Mouse (Mus musculus): ENCODE data around the gene Epb41l1. TPM values are rescaled to one million over a fixed set of nuclear protein-coding genes. Genes with fewer than 3 reads are reported as not detected.

Epb41l1 gene
- polyA plus RNA-seq, 1 experiment: 4.9 TPM

DNA sequence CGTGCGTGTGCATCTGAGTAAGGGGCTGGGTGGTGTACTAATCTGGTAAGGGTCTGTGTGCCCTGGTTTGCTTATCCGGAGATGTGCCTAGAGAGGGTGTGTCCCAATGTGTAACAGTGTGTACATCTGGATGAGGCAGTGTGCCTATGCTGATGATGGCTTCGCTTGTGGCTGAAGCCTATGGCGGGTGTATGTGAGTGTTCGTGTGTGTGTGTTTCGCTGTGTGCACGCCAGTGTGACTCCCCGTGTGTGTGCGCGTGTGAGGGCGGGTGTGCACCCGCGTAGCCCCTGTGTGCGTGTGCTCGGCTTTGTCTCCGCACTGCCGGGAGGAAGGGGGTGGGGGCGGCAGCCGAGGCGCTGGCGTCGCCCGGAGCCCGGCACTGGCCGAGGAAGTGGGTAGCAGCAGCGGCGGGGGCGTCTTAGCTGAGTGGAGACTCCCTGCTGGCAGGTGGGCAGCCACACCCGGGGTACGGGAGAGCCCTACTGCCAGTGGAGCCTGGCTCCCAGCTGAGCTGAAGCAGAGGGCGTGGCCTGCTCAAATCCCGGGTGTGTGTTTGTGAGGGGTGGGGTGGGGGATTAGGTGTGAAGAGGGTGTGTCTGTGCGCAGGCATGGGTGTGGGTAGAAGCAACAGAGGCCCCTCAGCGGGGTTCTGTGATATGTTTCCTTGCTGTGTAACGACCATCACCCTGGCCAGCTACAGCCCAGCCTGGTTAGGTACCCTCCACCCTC lies 837 bp downstream of the Epb41l1 start:
- peak; percentile 49 for DNase-seq
- Histone ChIP-seq H3K27me3 (ENCODE audit: control insufficient read depth, insufficient read depth, low read length) (peaks cover 11% of the 10 kb centered on the region), H3K36me3 (ENCODE audit: control insufficient read depth, insufficient read depth, low read length) (no peaks in the 10 kb centered on the region), H3K27ac (ENCODE audit: control insufficient read depth, insufficient read depth, low read length) (no peak overlapping the region), H3K4me3 (ENCODE audit: control insufficient read depth, insufficient read depth, low read length) (peak overlapping the region; percentile 52), H3K4me1 (replicated peaks; ENCODE audit: control insufficient read depth, insufficient read depth, low read length) (peaks cover 16% of the 10 kb centered on the region)
- WGBS: 2% methylated on average over 36 of the region's 36 CpGs
- no peak for TF ChIP-seq POLR2A (IDR thresholded peaks at IDR 0.05; ENCODE audit: control insufficient read depth, extremely low read depth, insufficient read depth, low read length, poor library complexity)
- no peak for TF ChIP-seq CTCF (IDR thresholded peaks at IDR 0.05; ENCODE audit: borderline replicate concordance, control insufficient read depth, extremely low read depth, insufficient read depth, low read length, poor library complexity)

DNA sequence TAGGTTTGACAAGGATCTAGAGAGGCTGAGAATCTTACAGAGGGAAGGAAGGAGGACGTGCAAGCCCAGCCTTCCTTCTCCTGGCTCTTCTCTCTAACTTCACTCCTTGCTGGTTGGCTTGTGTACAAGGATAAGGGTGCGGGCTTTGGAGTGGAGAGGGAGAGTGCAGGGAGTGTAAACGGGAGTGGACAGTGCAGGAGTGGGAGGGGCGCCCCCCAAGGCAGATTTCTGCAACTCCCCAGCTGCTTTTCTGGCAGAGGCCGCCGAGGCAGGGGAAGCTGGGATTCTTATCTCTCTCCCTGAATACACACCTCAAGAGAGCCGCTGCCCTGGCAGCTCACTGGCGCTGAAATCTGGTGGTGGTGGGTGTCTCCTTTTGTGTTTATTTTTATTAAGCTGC lies 1.9 kb downstream of the Epb41l1 start:
- H3K4me3 ChIP-seq (ENCODE audit: control insufficient read depth, insufficient read depth, low read length): no peak overlapping the region
- H3K27me3 ChIP-seq (ENCODE audit: control insufficient read depth, insufficient read depth, low read length): peaks cover 11% of the 10 kb centered on the region
- no peak for TF ChIP-seq POLR2A (IDR thresholded peaks at IDR 0.05; ENCODE audit: control insufficient read depth, extremely low read depth, insufficient read depth, low read length, poor library complexity)
- TF ChIP-seq CTCF (IDR thresholded peaks at IDR 0.05; ENCODE audit: borderline replicate concordance, control insufficient read depth, extremely low read depth, insufficient read depth, low read length, poor library complexity): no peak
- 33% methylated on average over 7 of the region's 8 CpGs for WGBS
- peaks cover 16% of the 10 kb centered on the region for H3K4me1 ChIP-seq (replicated peaks; ENCODE audit: control insufficient read depth, insufficient read depth, low read length)
- DNase-seq: no peak
- H3K36me3 ChIP-seq (ENCODE audit: control insufficient read depth, insufficient read depth, low read length): no peaks in the 10 kb centered on the region
- H3K27ac ChIP-seq (ENCODE audit: control insufficient read depth, insufficient read depth, low read length): no peak overlapping the region

DNA sequence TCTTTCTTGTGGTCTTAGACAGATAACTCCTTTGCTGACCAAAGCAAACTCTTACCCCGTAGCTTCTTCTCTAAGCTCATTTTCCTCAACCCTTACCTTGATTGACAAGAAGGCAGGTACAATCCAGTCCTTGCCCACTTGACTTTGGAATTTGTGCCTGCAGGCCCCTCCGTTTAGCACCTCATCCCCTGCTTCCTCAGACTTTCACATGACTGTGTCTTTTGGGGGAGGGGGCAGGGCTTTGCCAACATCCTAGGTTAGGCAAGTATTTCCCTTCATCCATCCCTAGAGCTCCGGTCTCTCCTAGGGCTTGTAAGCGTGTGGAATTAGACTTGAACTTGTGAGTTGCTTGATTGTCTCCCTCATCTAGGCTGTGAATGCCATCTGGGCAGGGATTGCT lies 3.0 kb downstream of the Epb41l1 start:
- no peak for DNase-seq
- peaks cover 11% of the 10 kb centered on the region for H3K27me3 ChIP-seq (ENCODE audit: control insufficient read depth, insufficient read depth, low read length)
- H3K36me3 ChIP-seq (ENCODE audit: control insufficient read depth, insufficient read depth, low read length): no peaks in the 10 kb centered on the region
- peaks cover 16% of the 10 kb centered on the region for H3K4me1 ChIP-seq (replicated peaks; ENCODE audit: control insufficient read depth, insufficient read depth, low read length)
- TF ChIP-seq POLR2A (IDR thresholded peaks at IDR 0.05; ENCODE audit: control insufficient read depth, extremely low read depth, insufficient read depth, low read length, poor library complexity) (no peak), CTCF (IDR thresholded peaks at IDR 0.05; ENCODE audit: borderline replicate concordance, control insufficient read depth, extremely low read depth, insufficient read depth, low read length, poor library complexity) (no peak)
- H3K4me3 ChIP-seq (ENCODE audit: control insufficient read depth, insufficient read depth, low read length): no peak overlapping the region
- H3K27ac ChIP-seq (ENCODE audit: control insufficient read depth, insufficient read depth, low read length): no peak overlapping the region
- 95% methylated on average over 4 of the region's 4 CpGs for WGBS

DNA sequence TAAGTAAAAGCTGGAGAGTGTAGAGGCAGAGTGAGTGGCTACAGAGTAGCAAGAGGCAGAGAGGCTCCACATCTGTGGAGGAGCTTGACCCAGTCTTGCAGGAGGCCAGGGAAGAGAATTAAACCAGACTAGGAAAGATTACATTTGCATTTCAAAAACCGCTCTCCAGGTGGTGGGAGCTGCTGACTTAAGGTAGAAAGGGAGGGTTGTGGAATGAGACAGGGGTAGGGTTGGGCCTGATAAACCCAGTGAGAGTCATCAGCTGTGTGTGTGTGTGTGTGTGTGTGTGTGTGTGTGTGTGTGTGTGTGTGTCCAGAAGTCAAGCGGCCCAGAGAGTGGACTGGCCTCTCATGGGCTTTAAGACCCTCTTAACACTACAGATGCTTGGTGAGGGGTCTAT lies 4.9 kb downstream of the Epb41l1 start:
- 83% methylated on average over 2 of the region's 2 CpGs for WGBS
- DNase-seq: no peak
- H3K27ac ChIP-seq (ENCODE audit: control insufficient read depth, insufficient read depth, low read length): no peak overlapping the region
- H3K4me1 ChIP-seq (replicated peaks; ENCODE audit: control insufficient read depth, insufficient read depth, low read length): peaks cover 20% of the 10 kb centered on the region
- no peak overlapping the region for H3K4me3 ChIP-seq (ENCODE audit: control insufficient read depth, insufficient read depth, low read length)
- H3K27me3 ChIP-seq (ENCODE audit: control insufficient read depth, insufficient read depth, low read length): peaks cover 6% of the 10 kb centered on the region; the same call in 1 of the 2 replicates
- TF ChIP-seq CTCF (IDR thresholded peaks at IDR 0.05; ENCODE audit: borderline replicate concordance, control insufficient read depth, extremely low read depth, insufficient read depth, low read length, poor library complexity) (no peak), POLR2A (IDR thresholded peaks at IDR 0.05; ENCODE audit: control insufficient read depth, extremely low read depth, insufficient read depth, low read length, poor library complexity) (no peak)
- no peaks in the 10 kb centered on the region for H3K36me3 ChIP-seq (ENCODE audit: control insufficient read depth, insufficient read depth, low read length)

DNA sequence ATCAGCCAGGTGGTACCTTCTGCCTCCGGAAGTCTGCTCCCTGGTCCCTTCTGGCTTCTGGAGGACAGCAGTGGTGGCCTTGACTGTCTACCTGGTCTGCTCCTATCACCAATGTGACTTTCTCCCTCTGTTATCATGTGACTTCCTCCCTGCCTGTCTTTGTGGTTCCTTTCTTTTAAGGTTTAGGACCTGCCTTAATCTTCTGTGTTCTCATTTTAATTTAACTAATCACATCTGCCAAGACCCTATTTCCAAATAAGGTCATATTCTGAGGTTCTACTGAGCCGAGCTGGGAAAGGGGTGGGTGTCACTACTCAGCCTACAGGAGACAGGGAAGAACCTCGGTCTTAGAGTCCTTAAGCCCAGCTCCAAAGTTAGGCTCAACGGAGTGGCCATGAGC lies 5.4 kb downstream of the Epb41l1 start:
- Histone ChIP-seq H3K4me3 (ENCODE audit: control insufficient read depth, insufficient read depth, low read length) (no peak overlapping the region), H3K27me3 (ENCODE audit: control insufficient read depth, insufficient read depth, low read length) (peaks cover 5% of the 10 kb centered on the region; the same call in 1 of the 2 replicates), H3K27ac (ENCODE audit: control insufficient read depth, insufficient read depth, low read length) (no peak overlapping the region), H3K36me3 (ENCODE audit: control insufficient read depth, insufficient read depth, low read length) (no peaks in the 10 kb centered on the region), H3K4me1 (replicated peaks; ENCODE audit: control insufficient read depth, insufficient read depth, low read length) (peaks cover 20% of the 10 kb centered on the region)
- TF ChIP-seq POLR2A (IDR thresholded peaks at IDR 0.05; ENCODE audit: control insufficient read depth, extremely low read depth, insufficient read depth, low read length, poor library complexity): no peak
- TF ChIP-seq CTCF (IDR thresholded peaks at IDR 0.05; ENCODE audit: borderline replicate concordance, control insufficient read depth, extremely low read depth, insufficient read depth, low read length, poor library complexity): no peak
- WGBS: 48% methylated on average over 4 of the region's 4 CpGs
- DNase-seq: no peak

DNA sequence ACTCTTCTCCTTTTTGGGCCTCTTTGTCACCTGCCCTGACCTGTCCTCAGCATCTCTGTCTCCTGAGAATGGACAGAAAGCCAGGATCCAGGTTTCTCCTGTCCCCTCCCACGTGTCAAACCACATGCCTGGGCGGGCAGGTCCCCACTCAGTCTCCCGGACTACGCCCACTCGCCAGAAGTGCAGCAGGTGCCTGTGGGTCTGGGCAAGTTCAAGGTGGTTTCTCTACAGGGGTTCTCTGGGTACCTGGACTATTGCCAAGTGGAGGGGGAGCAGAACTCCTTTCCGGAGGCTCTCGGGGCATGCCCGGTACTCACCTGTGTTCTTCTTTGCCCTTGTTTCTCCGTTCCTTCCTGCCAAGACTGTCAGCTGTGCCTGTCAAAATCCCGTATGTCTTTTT lies 9.1 kb downstream of the Epb41l1 start:
- Histone ChIP-seq H3K4me3 (ENCODE audit: control insufficient read depth, insufficient read depth, low read length) (no peak overlapping the region), H3K4me1 (replicated peaks; ENCODE audit: control insufficient read depth, insufficient read depth, low read length) (peaks cover 24% of the 10 kb centered on the region), H3K27ac (ENCODE audit: control insufficient read depth, insufficient read depth, low read length) (no peak overlapping the region), H3K36me3 (ENCODE audit: control insufficient read depth, insufficient read depth, low read length) (no peaks in the 10 kb centered on the region), H3K27me3 (ENCODE audit: control insufficient read depth, insufficient read depth, low read length) (no peaks in the 10 kb centered on the region)
- no peak for TF ChIP-seq CTCF (IDR thresholded peaks at IDR 0.05; ENCODE audit: borderline replicate concordance, control insufficient read depth, extremely low read depth, insufficient read depth, low read length, poor library complexity)
- no peak for TF ChIP-seq POLR2A (IDR thresholded peaks at IDR 0.05; ENCODE audit: control insufficient read depth, extremely low read depth, insufficient read depth, low read length, poor library complexity)
- WGBS: 40% methylated on average over 10 of the region's 10 CpGs
- DNase-seq: no peak
